Mouse (Mus musculus): ENCODE data around the gene Draxin. TPM values are rescaled to one million over a fixed set of nuclear protein-coding genes. Genes with fewer than 3 reads are reported as not detected.
"Not testable (repeated sequence)": the region's sequence is repeated elsewhere in the genome, so short reads cannot be mapped to it uniquely, and the experiment has no call there.

Gene Draxin
- polyA plus RNA-seq, 1 experiment from 2014 or later = 12.7 TPM

DNA sequence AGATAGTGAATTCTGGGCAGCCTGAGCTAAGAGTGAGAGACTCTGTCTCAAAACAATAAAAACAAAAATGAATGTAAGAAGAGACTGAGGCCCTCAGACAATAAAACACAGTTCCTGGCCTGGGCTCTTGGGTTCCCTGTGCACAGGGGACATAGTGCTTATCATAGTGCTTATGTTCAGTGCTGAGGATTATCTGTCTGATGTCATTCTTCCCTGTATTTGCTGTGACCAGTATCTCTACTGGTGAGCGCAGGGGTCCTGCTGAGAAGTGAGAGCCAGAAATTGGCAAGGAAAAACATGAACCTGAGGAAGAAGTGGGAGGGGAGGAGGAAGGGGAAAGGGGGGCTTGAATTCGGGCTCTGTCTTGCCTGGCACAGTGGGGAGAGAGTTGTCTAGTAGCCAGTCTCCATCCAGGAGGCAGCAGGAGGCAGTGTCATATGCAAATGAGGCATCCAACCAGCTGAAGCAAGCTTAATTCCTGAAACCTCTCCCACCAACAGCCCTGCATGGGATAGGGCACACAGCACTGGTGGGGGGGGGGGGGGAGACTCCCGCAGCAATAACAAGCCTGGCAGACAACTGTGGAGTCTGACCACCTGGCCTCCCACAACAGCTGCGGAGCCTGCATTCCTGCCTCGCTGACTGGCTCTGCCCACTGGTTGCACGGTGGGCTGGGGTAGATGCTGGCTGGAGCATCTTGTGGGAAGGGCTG lies 8.4 kb downstream of the Draxin start:
- Histone ChIP-seq H3K27ac (ENCODE audit: low read depth, low read length) (no peak overlapping the region), H3K4me1 (ENCODE audit: control insufficient read depth, insufficient read depth, low read length) (peaks cover 11% of the 10 kb centered on the region), H3K9ac (ENCODE audit: low read length) (peak overlapping the region; percentile 35; the same call in 1 of the 2 replicates), H3K9me3 (ENCODE audit: control insufficient read depth, low read length) (no peaks in the 10 kb centered on the region), H3K4me2 (no peak overlapping the region), H3K36me3 (ENCODE audit: control insufficient read depth, insufficient read depth, low read length) (no peaks in the 10 kb centered on the region), H3K4me3 (ENCODE audit: low read depth, low read length) (no peak overlapping the region), H3K27me3 (ENCODE audit: control insufficient read depth, insufficient read depth, low read length) (no peaks in the 10 kb centered on the region)
- peak; percentile 77 for ATAC-seq (ENCODE audit: low FRiP score)
- whole genome bisulfite sequencing = 8% methylated on average over 6 of the region's 6 CpGs
- no peak for DNase-seq (ENCODE audit: low spot score, missing footprints)

DNA sequence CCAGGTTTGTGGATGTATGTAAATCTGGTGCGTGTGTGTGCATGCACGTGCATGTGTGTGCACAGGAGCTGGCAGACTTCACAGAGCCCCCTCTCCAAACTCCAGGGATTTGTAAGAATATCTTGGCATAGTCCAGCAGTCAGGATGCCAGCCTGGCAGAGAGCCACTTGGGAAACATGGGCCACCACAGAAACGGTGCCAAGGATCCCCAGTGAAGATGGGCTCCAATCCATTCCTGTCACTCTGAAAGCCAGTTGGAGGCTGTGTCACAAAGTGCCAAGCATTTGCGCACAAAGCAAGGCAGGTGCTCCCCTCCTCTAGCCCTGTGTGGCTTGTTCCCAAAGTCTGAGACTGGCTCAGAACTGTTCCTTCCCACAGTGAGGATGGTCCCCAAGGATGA lies 9.1 kb downstream of the Draxin start:
- Histone ChIP-seq H3K27me3 (ENCODE audit: control insufficient read depth, insufficient read depth, low read length) (no peaks in the 10 kb centered on the region), H3K4me2 (no peak overlapping the region), H3K4me1 (ENCODE audit: control insufficient read depth, insufficient read depth, low read length) (peaks cover 11% of the 10 kb centered on the region), H3K9ac (ENCODE audit: low read length) (no peak overlapping the region), H3K4me3 (ENCODE audit: low read depth, low read length) (no peak overlapping the region), H3K27ac (ENCODE audit: low read depth, low read length) (no peak overlapping the region), H3K9me3 (ENCODE audit: control insufficient read depth, low read length) (no peaks in the 10 kb centered on the region; the same call in 1 of the 2 replicates), H3K36me3 (ENCODE audit: control insufficient read depth, insufficient read depth, low read length) (no peaks in the 10 kb centered on the region)
- 86% methylated on average over 4 of the region's 4 CpGs for WGBS
- ATAC-seq (ENCODE audit: low FRiP score) (no peak), DNase-seq (ENCODE audit: low spot score, missing footprints) (no peak)

DNA sequence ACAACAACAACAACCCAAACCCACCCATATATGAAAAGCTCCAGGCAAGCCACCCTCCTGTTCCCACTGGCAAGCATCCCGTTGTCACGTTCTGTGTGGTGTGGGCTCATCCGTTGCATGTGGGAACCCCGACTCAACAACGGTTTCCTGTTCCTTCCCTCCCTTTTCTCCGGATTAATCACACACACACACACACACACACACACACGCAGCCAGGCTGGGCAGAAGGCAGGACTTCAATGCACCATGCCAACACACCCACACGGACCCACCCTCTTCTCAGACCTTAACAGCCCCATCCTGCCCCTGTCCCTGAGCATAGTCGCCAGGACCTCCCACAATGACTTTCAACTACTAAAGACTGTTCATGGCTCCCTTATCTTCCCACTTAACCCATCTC lies 9.9 kb downstream of the Draxin start:
- Histone ChIP-seq H3K4me1 (ENCODE audit: control insufficient read depth, insufficient read depth, low read length) (peaks cover 13% of the 10 kb centered on the region), H3K9me3 (ENCODE audit: control insufficient read depth, low read length) (no peaks in the 10 kb centered on the region; the same call in 1 of the 2 replicates), H3K4me3 (ENCODE audit: low read depth, low read length) (no peak overlapping the region), H3K27ac (ENCODE audit: low read depth, low read length) (no peak overlapping the region), H3K27me3 (ENCODE audit: control insufficient read depth, insufficient read depth, low read length) (no peaks in the 10 kb centered on the region), H3K36me3 (ENCODE audit: control insufficient read depth, insufficient read depth, low read length) (no peaks in the 10 kb centered on the region), H3K9ac (ENCODE audit: low read length) (no peak overlapping the region), H3K4me2 (no peak overlapping the region)
- no peak for ATAC-seq (ENCODE audit: low FRiP score)
- DNase-seq (ENCODE audit: low spot score, missing footprints) = no peak
- 85% methylated on average over 9 of the region's 9 CpGs for WGBS

DNA sequence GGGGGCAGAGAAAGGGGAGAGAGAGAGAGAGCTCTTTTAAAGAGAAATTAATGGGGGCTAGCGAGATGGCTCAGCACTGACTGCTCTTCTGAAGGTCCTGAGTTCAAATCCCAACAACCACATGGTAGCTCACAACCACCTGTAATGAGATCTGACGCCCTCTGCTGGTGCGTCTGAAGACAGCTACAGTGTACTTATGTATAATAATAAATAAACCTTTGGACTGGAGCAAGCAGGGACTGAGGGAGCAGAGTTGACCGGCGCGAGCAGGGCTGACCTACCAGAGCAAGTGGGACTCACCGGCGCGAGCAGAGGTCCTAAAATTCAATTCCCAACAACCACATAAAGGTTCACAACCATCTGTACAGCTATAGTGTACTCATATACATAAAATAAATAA lies 10.9 kb downstream of the Draxin start:
- not testable (repeated sequence) for H3K36me3 ChIP-seq (ENCODE audit: control insufficient read depth, insufficient read depth, low read length); H3K4me2 ChIP-seq; ATAC-seq (ENCODE audit: low FRiP score); H3K9me3 ChIP-seq (ENCODE audit: control insufficient read depth, low read length); H3K27me3 ChIP-seq (ENCODE audit: control insufficient read depth, insufficient read depth, low read length); DNase-seq (ENCODE audit: low spot score, missing footprints); H3K27ac ChIP-seq (ENCODE audit: low read depth, low read length); H3K9ac ChIP-seq (ENCODE audit: low read length); H3K4me3 ChIP-seq (ENCODE audit: low read depth, low read length)
- H3K4me1 ChIP-seq (ENCODE audit: control insufficient read depth, insufficient read depth, low read length) = peaks cover 20% of the 10 kb centered on the region
- 89% methylated on average over 9 of the region's 9 CpGs for WGBS

DNA sequence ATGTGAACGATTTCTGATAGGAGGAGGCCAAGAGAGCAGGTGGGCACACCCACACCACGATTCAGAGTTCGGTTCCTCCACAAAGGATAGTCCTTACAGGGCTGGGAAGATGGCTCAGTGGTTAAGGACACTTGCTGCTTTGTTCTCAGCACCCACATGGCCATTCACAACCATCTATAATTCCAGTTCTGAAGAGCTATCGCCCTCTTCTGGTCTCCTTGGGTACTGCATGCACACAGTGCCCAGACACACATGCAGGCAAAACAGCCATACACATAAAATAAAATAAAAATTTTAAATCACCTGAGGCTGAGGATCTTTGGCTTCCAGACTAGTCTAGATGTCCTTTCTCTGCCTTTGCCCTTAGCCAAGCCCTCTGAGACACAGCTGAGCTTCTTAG lies 13.1 kb downstream of the Draxin start:
- DNase-seq (ENCODE audit: low spot score, missing footprints) (no peak), ATAC-seq (ENCODE audit: low FRiP score) (no peak)
- Histone ChIP-seq H3K27ac (ENCODE audit: low read depth, low read length) (no peak overlapping the region), H3K9ac (ENCODE audit: low read length) (no peak overlapping the region), H3K4me1 (ENCODE audit: control insufficient read depth, insufficient read depth, low read length) (peaks cover 16% of the 10 kb centered on the region), H3K9me3 (ENCODE audit: control insufficient read depth, low read length) (no peaks in the 10 kb centered on the region; the same call in 1 of the 2 replicates), H3K4me2 (no peak overlapping the region), H3K4me3 (ENCODE audit: low read depth, low read length) (no peak overlapping the region), H3K27me3 (ENCODE audit: control insufficient read depth, insufficient read depth, low read length) (no peaks in the 10 kb centered on the region), H3K36me3 (ENCODE audit: control insufficient read depth, insufficient read depth, low read length) (no peaks in the 10 kb centered on the region)
- 76% methylated on average over 4 of the region's 4 CpGs for WGBS

DNA sequence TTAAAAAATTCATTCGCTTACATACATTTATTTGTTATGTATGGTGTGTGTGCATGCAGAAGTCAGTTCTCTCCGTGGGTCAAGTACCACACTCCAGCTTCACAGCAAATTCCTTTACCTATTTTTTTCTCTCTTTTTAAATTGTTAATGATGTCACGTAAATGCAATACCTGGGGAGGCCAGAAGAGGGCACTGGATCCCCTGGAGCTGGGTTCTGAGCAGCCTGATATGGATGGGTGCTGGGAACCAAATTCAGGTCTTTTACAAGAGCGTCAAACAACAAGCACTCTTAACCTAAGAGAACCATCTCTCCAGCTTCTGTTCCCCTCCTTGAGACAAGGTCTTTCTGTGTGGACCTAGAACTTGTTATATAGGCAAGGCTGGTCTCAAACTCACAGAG lies 13.8 kb downstream of the Draxin start:
- H3K4me2 ChIP-seq = no peak overlapping the region
- H3K27me3 ChIP-seq (ENCODE audit: control insufficient read depth, insufficient read depth, low read length) = no peaks in the 10 kb centered on the region
- no peaks in the 10 kb centered on the region; the same call in 1 of the 2 replicates for H3K9me3 ChIP-seq (ENCODE audit: control insufficient read depth, low read length)
- no peak overlapping the region for H3K9ac ChIP-seq (ENCODE audit: low read length)
- H3K36me3 ChIP-seq (ENCODE audit: control insufficient read depth, insufficient read depth, low read length) = no peaks in the 10 kb centered on the region
- DNase-seq (ENCODE audit: low spot score, missing footprints) (no peak), ATAC-seq (ENCODE audit: low FRiP score) (no peak)
- H3K27ac ChIP-seq (ENCODE audit: low read depth, low read length) = no peak overlapping the region
- WGBS = 73% methylated on average over 4 of the region's 4 CpGs
- H3K4me3 ChIP-seq (ENCODE audit: low read depth, low read length) = no peak overlapping the region
- peaks cover 10% of the 10 kb centered on the region for H3K4me1 ChIP-seq (ENCODE audit: control insufficient read depth, insufficient read depth, low read length)

DNA sequence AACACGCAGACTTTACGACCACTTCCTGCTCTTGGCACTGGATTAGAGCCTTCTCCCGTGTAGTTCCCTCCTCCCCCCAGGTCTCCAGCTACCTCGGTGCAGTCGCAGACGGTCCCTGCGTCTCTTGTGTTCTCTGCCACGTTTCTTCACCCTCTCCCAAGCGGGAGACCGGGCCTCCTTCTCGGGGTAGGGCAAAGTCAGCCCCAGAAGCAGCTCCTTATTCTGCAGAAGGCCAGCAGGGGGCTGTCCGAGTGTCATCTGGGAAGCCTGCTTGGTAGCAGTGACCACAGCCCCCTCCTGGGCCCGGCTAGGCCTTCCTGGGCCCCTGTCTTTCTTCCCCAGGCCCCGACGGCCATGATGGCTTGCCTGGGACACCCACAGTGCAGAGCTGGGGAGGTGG lies 15.0 kb downstream of the Draxin start:
- Histone ChIP-seq H3K4me1 (ENCODE audit: control insufficient read depth, insufficient read depth, low read length) (peaks cover 10% of the 10 kb centered on the region), H3K9ac (ENCODE audit: low read length) (peak overlapping the region; percentile 47), H3K9me3 (ENCODE audit: control insufficient read depth, low read length) (no peaks in the 10 kb centered on the region; the same call in 1 of the 2 replicates), H3K4me3 (ENCODE audit: low read depth, low read length) (no peak overlapping the region), H3K4me2 (0 out of 2 replicates have a peak overlapping the region, but pooled peaks have one; percentile 10), H3K27ac (ENCODE audit: low read depth, low read length) (peak overlapping the region; percentile 16; the same call in 1 of the 2 replicates), H3K27me3 (ENCODE audit: control insufficient read depth, insufficient read depth, low read length) (no peaks in the 10 kb centered on the region), H3K36me3 (ENCODE audit: control insufficient read depth, insufficient read depth, low read length) (no peaks in the 10 kb centered on the region)
- ATAC-seq (ENCODE audit: low FRiP score) = peak; percentile 58
- DNase-seq (ENCODE audit: low spot score, missing footprints) = peak; percentile 92
- 6% methylated on average over 15 of the region's 15 CpGs for WGBS

DNA sequence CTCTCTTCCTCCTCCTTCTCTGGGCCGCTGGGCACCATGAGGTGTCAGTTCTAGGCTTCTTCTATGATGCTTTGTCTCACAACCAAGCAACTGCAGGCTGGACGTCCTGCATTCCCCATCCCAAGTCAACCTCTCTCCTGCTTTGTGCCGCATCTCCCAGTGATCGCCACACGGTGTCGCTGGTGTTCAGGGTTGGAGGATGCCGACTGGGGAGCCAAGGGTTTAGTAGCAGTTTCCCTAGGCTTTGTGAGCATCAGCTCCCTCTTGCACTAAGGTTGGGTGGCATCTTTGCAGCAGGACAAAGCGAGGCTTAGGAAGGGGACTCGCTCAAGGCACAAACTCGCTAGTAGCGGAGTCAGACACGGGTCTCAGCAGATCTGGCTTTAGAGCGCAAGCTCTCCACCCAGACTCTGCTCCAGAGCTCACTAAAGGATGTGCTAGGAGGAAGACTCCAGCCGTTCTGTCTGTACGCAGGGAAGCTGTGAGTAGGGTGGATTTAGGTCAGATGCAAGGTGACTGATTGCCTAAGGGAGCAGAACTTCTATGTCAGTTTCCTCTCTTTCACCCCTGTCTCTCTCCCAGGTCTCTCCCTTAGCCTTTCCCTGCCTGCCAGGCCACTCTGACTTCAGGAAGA lies 15.6 kb downstream of the Draxin start:
- H3K4me2 ChIP-seq = no peak overlapping the region; the same call in 1 of the 2 replicates

DNA sequence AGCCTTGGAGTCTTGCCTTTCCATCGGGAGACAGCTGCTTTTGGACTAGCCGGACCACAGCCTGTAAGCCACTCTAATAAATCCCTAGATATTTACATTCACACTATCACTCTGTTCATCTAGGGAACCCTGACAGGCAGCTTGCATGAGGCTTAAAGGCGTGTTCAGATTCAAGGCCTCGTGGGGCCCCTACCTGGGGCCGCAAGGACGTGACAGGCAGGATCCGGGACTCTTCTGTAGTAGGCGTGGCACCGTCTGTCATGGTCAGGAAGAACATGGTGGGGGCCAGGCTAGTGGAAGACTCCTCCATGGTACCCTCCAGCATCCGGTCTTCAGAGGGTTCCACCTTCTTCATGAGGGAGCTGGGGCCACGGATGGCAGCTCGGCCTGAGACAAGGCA lies 18.0 kb downstream of the Draxin start:
- Histone ChIP-seq H3K9me3 (ENCODE audit: control insufficient read depth, low read length) (no peaks in the 10 kb centered on the region; the same call in 1 of the 2 replicates), H3K27me3 (ENCODE audit: control insufficient read depth, insufficient read depth, low read length) (no peaks in the 10 kb centered on the region), H3K4me2 (no peak overlapping the region), H3K4me3 (ENCODE audit: low read depth, low read length) (no peak overlapping the region), H3K4me1 (ENCODE audit: control insufficient read depth, insufficient read depth, low read length) (peaks cover 10% of the 10 kb centered on the region), H3K9ac (ENCODE audit: low read length) (no peak overlapping the region), H3K27ac (ENCODE audit: low read depth, low read length) (no peak overlapping the region), H3K36me3 (ENCODE audit: control insufficient read depth, insufficient read depth, low read length) (no peaks in the 10 kb centered on the region; the same call in 1 of the 2 replicates)
- WGBS = 89% methylated on average over 12 of the region's 12 CpGs
- DNase-seq (ENCODE audit: low spot score, missing footprints) (no peak), ATAC-seq (ENCODE audit: low FRiP score) (no peak)

More for the DNA sequence above, 15.6 kb downstream of the Draxin start:
- H3K4me1 ChIP-seq (ENCODE audit: control insufficient read depth, insufficient read depth, low read length) = peaks cover 10% of the 10 kb centered on the region
- no peaks in the 10 kb centered on the region for H3K27me3 ChIP-seq (ENCODE audit: control insufficient read depth, insufficient read depth, low read length)
- peak; percentile 70 for ATAC-seq (ENCODE audit: low FRiP score)
- H3K9ac ChIP-seq (ENCODE audit: low read length) = peak overlapping the region; percentile 47
- H3K36me3 ChIP-seq (ENCODE audit: control insufficient read depth, insufficient read depth, low read length) = no peaks in the 10 kb centered on the region
- H3K9me3 ChIP-seq (ENCODE audit: control insufficient read depth, low read length) = no peaks in the 10 kb centered on the region; the same call in 1 of the 2 replicates
- peak overlapping the region; percentile 16; the same call in 1 of the 2 replicates for H3K27ac ChIP-seq (ENCODE audit: low read depth, low read length)
- H3K4me3 ChIP-seq (ENCODE audit: low read depth, low read length) = no peak overlapping the region
- 2% methylated on average over 15 of the region's 15 CpGs for WGBS
- peak; percentile 98 for DNase-seq (ENCODE audit: low spot score, missing footprints)
